Mouse (Mus musculus) C2C12 (cell line): ENCODE data around the gene Cmah.

ENCODE experiments used
- CTCF ChIP-seq: IDR thresholded peaks from one replicate; pipeline ENCODE4 v1.5.1; 2011; ENCODE audit not compliant: control insufficient read depth, insufficient read depth, insufficient read length
- MYOG ChIP-seq: IDR thresholded peaks from one replicate; pipeline ENCODE4 v1.6.1; 2011; ENCODE audit not compliant: control insufficient read depth, insufficient read length; ENCODE audit errors: extremely low read depth

DNA sequence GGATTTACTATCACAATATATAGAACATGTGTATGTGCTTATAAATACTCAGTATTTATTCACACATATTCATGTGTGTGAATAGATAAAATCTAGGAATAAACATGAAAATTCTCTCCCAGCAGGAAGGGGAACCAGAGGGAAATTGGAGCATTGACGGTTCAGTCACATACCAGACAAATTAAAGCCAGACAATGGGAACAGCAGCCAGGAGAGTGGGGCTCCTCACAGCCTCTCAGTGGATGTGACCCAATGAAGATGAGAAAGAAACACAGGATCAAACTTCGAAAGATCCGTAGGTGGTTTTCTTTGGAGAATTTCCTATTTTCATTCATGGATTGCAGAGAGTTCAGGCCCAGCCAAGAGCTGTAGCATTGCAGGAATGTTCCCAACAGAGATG lies 163.9 kb downstream of the Cmah start:
- TF ChIP-seq CTCF (no peak), MYOG (no peak)
